Mouse (Mus musculus) macrophage (primary cell): Measurements from ENCODE around the gene Ankrd6. TPM values are rescaled to one million over a fixed set of nuclear protein-coding genes. Genes with fewer than 3 reads are reported as not detected.

Source experiments
- H3K27ac ChIP-seq: fragments of 350-480 bp; formaldehyde crosslinking; 2 replicates; pipeline ENCODE4 v1.9.0; 2021
- H3K36me3 ChIP-seq: fragments of 350-480 bp; formaldehyde crosslinking; 2 replicates; pipeline ENCODE4 v1.9.0; 2021; ENCODE audit errors: inconsistent target
- H3K4me3 ChIP-seq: fragments of 350-480 bp; formaldehyde crosslinking; 2 replicates; pipeline ENCODE4 v1.9.0; 2021; ENCODE audit errors: inconsistent target
- H3K79me2 ChIP-seq: fragments of 350-480 bp; formaldehyde crosslinking; 2 replicates; pipeline ENCODE4 v1.9.0; 2021; ENCODE audit errors: inconsistent target
- WGBS: methylation state at CpG from one replicate; pipeline ENCODE4 v1.1.7; 2026; ENCODE audit warnings: inconsistent platforms; ENCODE audit not compliant: missing documents; 5-methylcytosine and 5-hydroxymethylcytosine counted together
- polyA plus RNA-seq: library from polyadenylated mRNA; stranded (reverse); fragments of 250-400 nt; gene quantifications from 3 replicates; pipeline ENCODE4 v1.2.4, GENCODE M21; 2018; ENCODE audit warnings: inconsistent platforms

The Ankrd6 gene
- polyA plus RNA-seq, 1 experiment from 2014 or later = 0.06 TPM

DNA sequence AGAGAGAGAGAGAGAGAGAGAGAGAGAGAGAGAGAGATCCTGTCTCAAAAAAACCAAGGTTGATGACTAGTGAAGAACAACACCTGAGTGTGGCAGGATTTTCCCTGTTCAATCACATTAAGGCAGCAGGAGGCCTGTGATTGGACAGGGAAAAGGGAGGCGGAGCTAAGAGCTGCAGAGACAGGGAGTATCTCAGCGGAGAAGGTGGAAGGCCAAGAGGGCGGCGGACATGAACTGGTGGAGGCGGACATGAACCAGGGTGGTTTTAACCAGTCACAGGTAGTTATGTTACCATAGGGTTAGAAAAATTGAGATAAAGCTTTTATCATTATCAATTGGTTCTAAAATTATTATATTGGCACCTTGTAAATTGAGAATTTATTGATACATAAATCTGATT is 20.9 kb downstream of the Ankrd6 start:
- Histone ChIP-seq H3K36me3 (no peaks in the 10 kb centered on the region), H3K4me3 (no peak overlapping the region), H3K79me2 (no peaks in the 10 kb centered on the region), H3K27ac (no peak overlapping the region)
- 80% methylated on average over 1 of the region's 5 CpGs for WGBS

DNA sequence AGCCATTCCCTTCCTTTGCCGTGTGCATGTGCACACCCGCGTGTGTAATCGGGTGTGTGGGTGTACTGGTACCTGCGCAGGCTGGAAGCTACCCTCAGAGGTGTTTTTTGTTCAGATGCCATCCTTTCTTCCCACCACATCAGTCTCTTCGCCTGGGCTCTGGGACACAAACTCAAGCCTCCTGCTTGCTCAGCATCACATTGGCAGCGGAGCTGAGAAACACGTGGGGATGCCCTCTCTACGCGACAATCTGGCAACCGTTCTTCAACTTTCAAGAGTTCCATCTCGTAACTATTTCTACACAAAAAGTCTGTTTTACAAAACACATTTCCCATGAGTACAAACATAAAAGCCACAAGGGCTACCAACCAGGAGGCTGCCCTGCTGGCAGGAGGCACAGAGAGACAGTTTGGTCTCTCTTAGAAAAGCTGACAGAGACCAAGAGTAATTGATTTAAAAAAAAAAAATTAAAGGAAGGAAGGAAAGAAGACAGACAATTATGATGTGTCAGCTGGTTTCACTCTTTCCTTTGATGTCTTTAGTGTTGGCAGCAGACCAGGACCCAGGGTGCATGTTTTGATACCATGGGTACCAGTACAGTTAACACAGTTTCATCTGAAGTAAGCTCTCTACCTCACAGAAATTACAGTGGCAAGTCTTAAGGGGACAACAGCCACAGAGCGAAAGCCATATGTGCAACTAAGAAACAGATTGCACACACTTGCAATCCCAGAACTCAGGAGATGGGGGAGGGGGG is 21.8 kb downstream of the Ankrd6 start:
- no peaks in the 10 kb centered on the region for H3K79me2 ChIP-seq
- no peaks in the 10 kb centered on the region for H3K36me3 ChIP-seq
- WGBS = 95% methylated on average over 11 of the region's 13 CpGs
- H3K27ac ChIP-seq = no peak overlapping the region
- H3K4me3 ChIP-seq = no peak overlapping the region

DNA sequence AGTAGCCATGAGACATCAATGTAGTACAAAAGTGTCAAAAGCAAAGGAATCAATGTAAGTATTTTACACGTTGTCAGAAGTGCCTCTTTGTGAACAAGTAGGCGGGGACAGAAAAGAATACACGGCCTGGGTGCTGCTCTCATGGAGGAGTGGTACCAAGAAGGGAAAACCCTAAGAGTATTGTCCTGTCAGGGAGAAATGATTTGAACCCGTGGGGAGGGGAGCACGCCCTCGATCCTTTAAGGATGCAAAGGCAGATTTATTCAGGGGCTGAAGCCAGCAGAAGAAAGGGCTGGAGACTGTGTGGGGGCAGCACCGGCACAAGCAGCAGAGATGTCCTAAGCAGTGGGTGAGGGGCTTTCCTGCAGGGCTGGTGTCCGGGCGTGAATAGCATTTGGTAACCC is 26.7 kb downstream of the Ankrd6 start:
- Histone ChIP-seq H3K36me3 (no peaks in the 10 kb centered on the region), H3K27ac (no peak overlapping the region), H3K79me2 (no peaks in the 10 kb centered on the region), H3K4me3 (no peak overlapping the region)
- WGBS = 71% methylated on average over 9 of the region's 9 CpGs

DNA sequence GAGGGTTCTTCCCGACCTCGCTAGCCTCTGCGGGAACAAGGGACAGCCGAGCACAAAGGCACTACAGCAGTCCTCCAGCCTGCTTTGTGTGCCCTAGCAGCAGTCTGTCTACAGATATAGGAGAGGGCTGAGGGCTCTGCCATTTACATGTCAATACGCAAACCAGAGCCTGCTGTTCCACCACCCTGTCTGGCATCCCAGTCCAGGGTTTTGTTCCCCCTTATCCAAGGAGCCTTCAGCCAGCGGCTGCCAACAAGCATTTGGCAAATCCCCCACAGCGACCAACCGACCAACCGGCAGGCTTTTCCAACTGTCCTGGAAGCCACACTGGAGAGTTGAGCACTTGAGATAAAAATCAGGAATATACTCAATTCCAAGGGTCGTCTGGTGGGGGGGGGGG is 27.2 kb downstream of the Ankrd6 start:
- Histone ChIP-seq H3K4me3 (no peak overlapping the region), H3K27ac (no peak overlapping the region), H3K36me3 (no peaks in the 10 kb centered on the region), H3K79me2 (no peaks in the 10 kb centered on the region)
- 56% methylated on average over 10 of the region's 10 CpGs for WGBS

DNA sequence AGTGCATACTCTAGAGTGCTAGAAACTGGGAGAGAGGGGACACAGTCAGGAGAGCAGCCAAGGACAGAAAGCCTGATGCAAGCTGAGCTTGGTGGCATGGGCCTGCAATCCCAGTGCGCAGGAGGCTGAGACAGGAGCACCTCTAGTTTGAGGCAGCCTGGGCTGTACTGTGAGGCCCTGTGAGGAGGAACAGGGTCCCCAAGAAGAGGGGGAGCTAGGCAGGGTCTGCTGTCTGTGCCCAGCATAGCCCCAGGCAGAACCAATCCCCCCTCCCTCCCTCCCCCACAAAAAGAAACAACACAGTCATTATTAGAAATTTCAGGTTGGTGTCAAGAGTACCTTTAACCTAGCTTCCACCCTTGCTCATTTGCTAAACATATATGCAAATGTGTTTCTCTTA is 27.8 kb downstream of the Ankrd6 start:
- Histone ChIP-seq H3K36me3 (no peaks in the 10 kb centered on the region), H3K79me2 (no peaks in the 10 kb centered on the region), H3K4me3 (no peak overlapping the region), H3K27ac (no peak overlapping the region)
- WGBS = 100% methylated on average over 1 of the region's 1 CpGs

DNA sequence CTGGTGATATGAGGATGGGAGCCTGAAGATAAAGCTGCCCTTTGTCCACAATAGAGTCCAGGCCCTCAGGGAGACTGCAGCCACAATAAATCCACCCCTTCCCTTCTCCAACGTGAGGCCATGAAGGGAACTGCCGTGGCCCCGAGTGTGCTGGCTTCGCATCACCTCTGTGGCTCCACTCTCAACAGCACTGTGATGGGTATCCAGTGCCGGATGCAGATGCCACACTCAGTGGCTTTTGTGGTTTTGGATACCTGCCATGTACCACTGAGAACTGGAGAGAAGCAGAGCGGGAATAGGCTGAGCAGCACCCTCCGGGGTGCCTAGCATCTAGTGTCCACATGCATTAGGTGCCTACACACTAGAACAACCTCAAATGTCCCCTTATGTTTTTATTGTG is 29.8 kb downstream of the Ankrd6 start:
- H3K27ac ChIP-seq = no peak overlapping the region
- WGBS = 19% methylated on average over 7 of the region's 7 CpGs
- no peaks in the 10 kb centered on the region for H3K79me2 ChIP-seq

DNA sequence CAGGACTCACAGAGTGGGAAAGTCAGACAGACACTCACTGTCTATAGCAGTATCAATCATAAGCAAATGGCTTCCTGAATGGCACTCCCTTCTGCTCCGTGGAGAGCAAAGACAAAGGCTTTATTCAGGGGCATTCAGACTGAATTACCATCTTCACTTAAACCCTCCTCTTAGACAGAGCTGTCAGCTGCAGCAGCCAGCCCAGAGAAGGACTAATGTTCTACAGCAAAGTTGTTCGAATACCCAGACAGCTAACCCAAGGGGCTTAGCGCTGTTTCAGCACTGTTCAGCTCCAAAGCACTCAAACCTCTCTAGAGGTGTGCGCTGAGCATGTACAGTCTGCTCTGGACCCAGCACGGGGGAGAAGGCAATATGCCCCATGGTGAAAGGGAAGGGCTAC is 32.1 kb downstream of the Ankrd6 start:
- Histone ChIP-seq H3K36me3 (no peaks in the 10 kb centered on the region), H3K79me2 (no peaks in the 10 kb centered on the region), H3K27ac (no peak overlapping the region), H3K4me3 (no peak overlapping the region)
- WGBS = 84% methylated on average over 5 of the region's 5 CpGs

More for the DNA sequence above, 29.8 kb downstream of the Ankrd6 start:
- H3K36me3 ChIP-seq = no peaks in the 10 kb centered on the region
- no peak overlapping the region for H3K4me3 ChIP-seq

DNA sequence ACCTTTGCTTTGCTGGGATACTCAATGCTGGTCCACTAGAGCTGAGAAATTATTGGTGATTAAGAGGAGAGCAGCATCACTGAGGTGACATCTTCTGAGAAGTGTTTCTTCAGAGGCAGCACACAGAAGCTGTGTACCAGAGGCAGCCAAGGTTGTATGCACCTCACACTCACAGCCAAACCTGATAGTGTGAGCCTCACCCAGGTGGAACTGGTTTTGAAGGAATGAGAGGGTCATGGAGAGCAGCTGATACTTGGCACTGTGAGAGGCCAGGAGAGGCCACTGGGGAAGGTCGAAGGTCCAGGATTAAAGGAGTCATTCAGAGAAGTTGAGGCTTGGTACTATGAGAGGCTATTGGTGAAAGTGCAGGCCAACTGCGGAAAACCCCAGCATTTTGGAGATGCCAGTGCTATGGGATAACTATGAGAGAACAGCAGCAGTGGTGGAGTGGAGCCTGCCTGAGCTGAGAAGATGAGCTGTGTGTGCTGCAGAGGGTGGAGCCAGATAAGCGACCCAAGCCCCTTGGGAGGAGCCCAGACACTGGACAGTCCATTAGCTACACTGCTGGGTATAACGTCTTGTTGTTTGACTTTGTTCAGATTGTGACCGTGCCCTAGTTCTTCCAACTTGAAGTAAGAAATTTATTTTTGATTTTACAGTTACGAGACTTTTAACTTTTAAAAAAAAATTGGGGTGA is 33.8 kb downstream of the Ankrd6 start:
- Histone ChIP-seq H3K79me2 (no peaks in the 10 kb centered on the region), H3K4me3 (no peak overlapping the region), H3K27ac (no peak overlapping the region), H3K36me3 (no peaks in the 10 kb centered on the region)
- 93% methylated on average over 6 of the region's 6 CpGs for whole genome bisulfite sequencing

DNA sequence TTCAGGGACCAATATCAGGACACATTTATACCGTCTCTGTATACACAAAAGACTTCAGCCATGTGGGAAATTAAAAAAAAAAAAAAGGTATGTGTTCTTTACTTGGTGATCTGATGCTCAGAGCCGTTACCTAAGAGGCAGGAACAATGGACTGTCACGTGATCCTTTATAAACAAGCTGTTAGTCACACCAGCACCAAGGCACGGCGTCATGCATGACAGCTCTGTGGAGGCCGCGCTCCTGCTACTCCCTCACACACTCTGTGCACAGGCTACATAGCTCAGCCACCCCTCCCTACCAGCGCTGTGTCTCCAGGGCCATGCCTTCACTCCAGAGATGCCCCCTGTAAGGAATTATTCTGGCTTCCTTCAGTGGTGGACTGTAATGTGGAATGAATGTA is 34.7 kb downstream of the Ankrd6 start:
- Histone ChIP-seq H3K4me3 (no peak overlapping the region), H3K79me2 (no peaks in the 10 kb centered on the region), H3K36me3 (no peaks in the 10 kb centered on the region), H3K27ac (no peak overlapping the region)
- 65% methylated on average over 8 of the region's 8 CpGs for WGBS

DNA sequence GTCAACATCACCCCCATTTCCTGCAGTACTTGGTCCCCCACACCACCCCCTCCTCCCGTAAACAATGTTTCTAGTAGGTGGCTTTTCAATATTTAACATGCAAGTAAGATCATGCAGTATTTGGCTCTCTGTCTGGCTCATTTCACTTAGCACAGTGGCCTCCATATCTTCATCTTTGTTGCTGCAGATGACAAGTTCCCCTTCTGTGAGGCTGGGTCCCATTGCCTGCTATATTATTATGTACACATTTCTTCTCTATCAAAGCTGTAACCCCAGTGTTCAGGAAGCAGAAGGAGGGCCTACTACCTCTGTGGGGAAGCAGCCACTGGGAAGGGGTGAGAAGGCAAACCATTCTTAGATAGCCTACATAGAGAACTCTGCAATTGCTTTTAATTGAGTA is 40.6 kb downstream of the Ankrd6 start:
- no peak overlapping the region for H3K27ac ChIP-seq
- H3K36me3 ChIP-seq = no peaks in the 10 kb centered on the region
- H3K79me2 ChIP-seq = no peaks in the 10 kb centered on the region
- 100% methylated on average over 1 of the region's 1 CpGs for WGBS
- H3K4me3 ChIP-seq = no peak overlapping the region

DNA sequence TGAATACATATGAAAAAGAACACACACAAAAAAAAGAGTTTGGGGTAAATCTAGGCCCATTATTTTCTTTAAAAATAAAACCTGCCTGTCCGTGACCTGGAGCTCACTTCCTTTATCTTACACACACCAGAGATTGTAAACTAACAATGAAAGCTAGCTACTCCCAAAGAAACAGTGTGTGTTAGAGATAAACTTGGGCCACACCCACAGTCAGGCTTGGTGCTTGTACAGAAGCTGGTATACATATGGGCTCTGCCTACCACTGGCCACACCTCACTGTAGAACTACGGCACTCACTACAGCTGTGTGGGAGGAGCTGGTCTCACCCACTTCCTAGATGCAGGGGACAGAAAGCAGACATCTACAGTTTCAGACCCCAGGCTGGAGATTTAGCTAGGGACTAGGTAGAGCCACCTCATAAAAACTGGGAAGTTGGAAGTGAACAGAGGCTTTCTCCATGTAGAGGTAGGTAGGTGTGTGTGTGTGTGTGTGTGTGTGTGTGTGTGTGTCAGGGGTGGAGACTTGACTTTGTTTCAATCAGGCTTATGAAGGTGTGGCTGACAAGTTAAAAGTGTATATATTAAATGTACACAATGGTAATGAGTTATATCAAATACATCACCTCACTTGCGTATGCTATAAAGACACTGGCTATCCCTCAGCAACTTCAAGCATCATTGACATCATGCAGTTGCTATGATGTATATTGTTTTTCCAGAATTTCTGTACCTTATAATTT is 41.2 kb downstream of the Ankrd6 start:
- no peak overlapping the region for H3K4me3 ChIP-seq
- H3K27ac ChIP-seq = no peak overlapping the region
- H3K79me2 ChIP-seq = no peaks in the 10 kb centered on the region
- no peaks in the 10 kb centered on the region for H3K36me3 ChIP-seq
- WGBS = 77% methylated on average over 3 of the region's 3 CpGs

DNA sequence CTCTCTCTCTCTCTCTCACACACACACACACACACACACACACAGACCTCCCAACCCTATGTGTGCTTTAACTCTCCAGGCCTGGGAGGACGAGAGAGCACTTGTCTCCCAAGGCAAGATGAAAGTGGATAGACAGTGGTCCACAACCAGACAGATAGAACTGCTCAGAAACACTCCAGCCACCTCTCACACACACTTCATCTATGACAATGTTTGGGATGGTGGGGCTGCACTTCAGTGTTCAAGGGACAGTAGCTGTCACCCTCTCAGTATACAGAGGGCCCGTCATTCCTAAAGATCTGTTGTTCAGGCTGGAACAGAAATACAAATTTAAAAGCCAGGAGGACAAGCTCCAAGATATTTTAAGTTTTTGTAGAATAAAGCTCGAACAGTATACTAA is 43.0 kb downstream of the Ankrd6 start:
- WGBS = 88% methylated on average over 3 of the region's 3 CpGs
- Histone ChIP-seq H3K79me2 (no peaks in the 10 kb centered on the region), H3K4me3 (no peak overlapping the region), H3K36me3 (no peaks in the 10 kb centered on the region), H3K27ac (no peak overlapping the region)

DNA sequence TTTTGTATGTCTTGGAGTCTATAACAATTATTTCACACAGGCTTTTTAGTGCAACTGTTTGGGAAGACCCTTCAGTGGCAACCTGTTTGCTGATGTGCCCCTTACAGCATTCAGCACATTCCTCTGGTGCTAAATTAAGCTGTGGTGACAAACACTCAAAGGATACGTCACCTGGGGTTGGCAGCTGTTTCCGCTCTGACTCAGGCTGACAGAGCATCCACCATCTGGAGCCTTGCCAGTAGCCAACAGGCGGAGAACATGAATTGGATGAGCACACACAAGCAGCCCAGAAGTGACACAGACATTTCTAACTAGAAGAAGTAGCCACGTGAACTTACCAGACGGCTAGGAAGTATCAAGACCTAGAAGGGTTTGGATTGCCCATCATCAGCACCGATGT is 44.0 kb downstream of the Ankrd6 start:
- 19% methylated on average over 6 of the region's 6 CpGs for WGBS

DNA sequence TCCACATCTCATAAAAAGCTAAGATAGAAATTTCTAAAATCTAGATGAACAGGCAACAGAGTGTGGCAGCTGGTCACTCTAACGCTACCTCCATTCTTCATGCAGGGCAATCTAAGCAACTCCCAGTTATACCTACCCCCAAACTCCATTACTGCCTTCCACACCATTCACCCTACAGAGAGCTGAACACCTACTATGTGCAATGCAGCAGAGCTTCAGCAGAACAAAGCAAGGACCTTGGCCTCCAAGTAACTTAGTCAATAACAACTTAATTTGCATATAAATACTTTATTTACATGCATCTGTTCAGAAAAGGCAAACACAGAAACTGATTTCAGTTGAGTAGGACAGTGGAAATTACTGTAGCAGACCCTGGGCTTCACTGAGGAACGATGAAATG is 44.7 kb downstream of the Ankrd6 start:
- Histone ChIP-seq H3K79me2 (no peaks in the 10 kb centered on the region), H3K27ac (no peak overlapping the region), H3K36me3 (no peaks in the 10 kb centered on the region), H3K4me3 (no peak overlapping the region)
- WGBS = 100% methylated on average over 2 of the region's 2 CpGs

More for the DNA sequence above, 44.0 kb downstream of the Ankrd6 start:
- Histone ChIP-seq H3K79me2 (no peaks in the 10 kb centered on the region), H3K36me3 (no peaks in the 10 kb centered on the region), H3K4me3 (no peak overlapping the region), H3K27ac (no peak overlapping the region)

DNA sequence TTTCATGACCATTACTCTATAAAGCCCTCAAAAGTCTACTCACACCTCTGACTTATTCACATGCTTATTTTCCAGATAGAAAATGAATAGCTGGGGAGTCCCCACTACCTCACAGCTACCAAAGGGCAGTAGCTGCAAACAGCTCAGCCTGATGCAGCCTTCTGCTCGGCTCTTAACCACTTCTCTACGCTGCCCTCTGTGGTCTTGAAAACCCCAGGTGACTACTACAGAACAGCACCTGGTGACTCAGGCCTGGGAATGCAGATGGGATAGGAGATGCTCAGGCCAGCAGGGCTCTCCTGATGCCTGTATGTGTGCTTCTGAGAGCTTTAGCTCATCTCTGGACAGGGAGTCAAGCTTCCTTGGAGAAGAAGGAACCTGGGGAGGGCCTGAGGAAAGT is 45.3 kb downstream of the Ankrd6 start:
- Histone ChIP-seq H3K4me3 (no peak overlapping the region), H3K27ac (no peak overlapping the region), H3K36me3 (no peaks in the 10 kb centered on the region), H3K79me2 (no peaks in the 10 kb centered on the region)
- 94% methylated on average over 2 of the region's 2 CpGs for WGBS
